Mouse (Mus musculus): ENCODE results near the gene Arhgap29.

Gene Arhgap29

GRCm38 (mm10) chr3:122009818-122010217 lies 57.5 kb downstream of the Arhgap29 start:
- no peak for DNase-seq (ENCODE audit: low spot score in 2 of 2)

- no peak for DNase-seq (ENCODE audit: low spot score in 2 of 2)
Measured at GRCm38 (mm10) chr3:122010292-122010691, 58.0 kb downstream of the Arhgap29 start.

- no peak for DNase-seq (ENCODE audit: low spot score in 2 of 2)
Measured at GRCm38 (mm10) chr3:122012464-122012863, 60.1 kb downstream of the Arhgap29 start.

- DNase-seq (ENCODE audit: low spot score in 2 of 2): no peak
Measured at GRCm38 (mm10) chr3:122018421-122018820, 66.1 kb downstream of the Arhgap29 start.

GRCm38 (mm10) chr3:122019159-122019558 lies 66.8 kb downstream of the Arhgap29 start:
- DNase-seq (ENCODE audit: low spot score in 2 of 2): no peak

GRCm38 (mm10) chr3:122021029-122021652 lies 68.8 kb downstream of the Arhgap29 start:
- DNase-seq (ENCODE audit: low spot score in 2 of 2): no peak

GRCm38 (mm10) chr3:122022355-122022754 lies 70.0 kb downstream of the Arhgap29 start:
- no peak for DNase-seq (ENCODE audit: low spot score in 2 of 2)

GRCm38 (mm10) chr3:122026676-122027075 lies 74.3 kb downstream of the Arhgap29 start:
- DNase-seq (ENCODE audit: low spot score in 2 of 2): no peak

GRCm38 (mm10) chr3:122027776-122028175 lies 75.4 kb downstream of the Arhgap29 start:
- DNase-seq (ENCODE audit: low spot score in 2 of 2): no peak

- no peak for DNase-seq (ENCODE audit: low spot score in 2 of 2)
Measured at GRCm38 (mm10) chr3:122033248-122033837, 81.0 kb downstream of the Arhgap29 start.

- no peak for DNase-seq (ENCODE audit: low spot score in 2 of 2)
Measured at GRCm38 (mm10) chr3:122034240-122034639, 81.9 kb downstream of the Arhgap29 start.

GRCm38 (mm10) chr3:122035092-122035491 lies 82.8 kb downstream of the Arhgap29 start:
- no peak for DNase-seq (ENCODE audit: low spot score in 2 of 2)

- DNase-seq (ENCODE audit: low spot score in 2 of 2): no peak
Measured at GRCm38 (mm10) chr3:122040522-122040921, 88.2 kb downstream of the Arhgap29 start.

- no peak for DNase-seq (ENCODE audit: low spot score in 2 of 2)
Measured at GRCm38 (mm10) chr3:122043102-122043501, 90.8 kb downstream of the Arhgap29 start.

GRCm38 (mm10) chr3:122043799-122044547 lies 91.6 kb downstream of the Arhgap29 start, which contains the start of gene Abca4:
Gene Abca4 (plus strand): TSS chr3:122044443.
- DNase-seq (ENCODE audit: low spot score in 2 of 2): no peak

GRCm38 (mm10) chr3:122046187-122046620 lies 93.9 kb downstream of the Arhgap29 start:
- DNase-seq (ENCODE audit: low spot score in 2 of 2): no peak

GRCm38 (mm10) chr3:122047402-122047801 lies 95.1 kb downstream of the Arhgap29 start:
- no peak for DNase-seq (ENCODE audit: low spot score in 2 of 2)

GRCm38 (mm10) chr3:122047921-122048861 lies 95.8 kb downstream of the Arhgap29 start:
- DNase-seq (ENCODE audit: low spot score in 2 of 2): no peak

- no peak for DNase-seq (ENCODE audit: low spot score in 2 of 2)
Measured at GRCm38 (mm10) chr3:122049158-122049557, 96.8 kb downstream of the Arhgap29 start.

GRCm38 (mm10) chr3:122058439-122059198 lies 106.3 kb downstream of the Arhgap29 start:
- DNase-seq (ENCODE audit: low spot score in 2 of 2): no peak

- DNase-seq (ENCODE audit: low spot score in 2 of 2): no peak
Measured at GRCm38 (mm10) chr3:122062586-122062985, 110.2 kb downstream of the Arhgap29 start.

Measured in spleen, postnatal 14 days (tissue).